Mouse (Mus musculus) retina, postnatal 1 day (tissue): ENCODE results near the gene Tst.
A peak's percentile ranks its signal among the peaks of the same experiment; 100 is the strongest.

Source experiments
- DNase-seq: peaks from one replicate; pipeline ENCODE4 v3.0.0-alpha.2; 2012

Tst gene

DNA sequence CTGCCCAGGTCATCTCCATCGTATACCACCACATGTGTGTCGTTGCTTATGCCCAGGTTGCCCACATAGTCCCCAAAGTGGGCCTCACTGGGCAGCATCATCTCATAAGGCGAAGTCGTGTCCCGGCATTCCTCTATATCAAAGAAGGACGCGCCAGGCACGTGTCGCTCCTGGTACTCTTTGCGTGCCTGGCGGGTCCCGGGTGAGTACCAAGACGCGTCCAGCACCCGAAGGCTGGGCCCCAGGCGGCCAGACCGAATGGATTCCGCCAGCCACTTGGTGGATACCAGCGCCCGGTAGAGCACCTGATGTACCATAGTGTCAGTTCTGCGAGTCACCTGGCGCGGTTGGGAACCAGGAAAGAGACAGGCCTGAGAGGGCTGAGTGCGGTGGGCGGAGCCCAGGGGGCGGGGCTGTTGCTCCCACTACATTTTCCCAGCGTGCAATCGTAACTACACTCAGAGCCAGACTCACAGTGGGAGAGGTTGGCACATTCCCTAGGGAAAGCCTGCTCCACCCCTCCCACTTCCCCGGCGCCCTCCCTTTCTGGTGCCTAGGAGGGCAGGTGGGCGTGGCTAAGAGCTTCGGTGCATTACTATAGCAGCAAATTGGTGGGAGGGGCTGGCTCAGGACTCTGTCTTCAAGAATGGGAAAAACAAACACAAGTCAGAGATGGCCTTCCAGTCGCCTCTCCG is at the start of gene Tst:
Gene Tst (minus strand): TSS at position 391 of the 695 bp plus-strand sequence.
- peak; percentile 94 for DNase-seq

DNA sequence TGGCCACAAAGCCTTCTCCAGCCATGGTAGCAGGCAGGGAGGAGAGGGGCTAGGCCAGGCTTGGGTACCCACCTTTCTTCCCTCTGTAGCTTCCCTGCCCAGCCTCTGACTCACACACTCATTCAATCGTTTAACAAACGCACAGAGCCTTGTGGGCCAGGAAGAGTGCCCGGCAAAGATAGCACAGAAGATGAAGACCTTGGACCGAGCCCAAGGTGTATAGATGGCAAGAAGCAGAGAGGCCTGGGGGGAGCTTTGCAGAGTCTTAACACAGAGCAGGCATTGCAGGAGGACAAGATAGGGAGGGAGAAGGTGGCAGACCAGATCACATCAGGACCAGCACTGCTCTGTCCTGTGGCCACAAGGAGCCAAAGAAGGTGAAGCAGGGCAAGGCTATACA is 49.5 kb upstream of the Tst start:
- no peak for DNase-seq

- DNase-seq: no peak
Observed at GRCm38 (mm10) chr15:78452929-78453328, 47.2 kb upstream of the Tst start.

DNA sequence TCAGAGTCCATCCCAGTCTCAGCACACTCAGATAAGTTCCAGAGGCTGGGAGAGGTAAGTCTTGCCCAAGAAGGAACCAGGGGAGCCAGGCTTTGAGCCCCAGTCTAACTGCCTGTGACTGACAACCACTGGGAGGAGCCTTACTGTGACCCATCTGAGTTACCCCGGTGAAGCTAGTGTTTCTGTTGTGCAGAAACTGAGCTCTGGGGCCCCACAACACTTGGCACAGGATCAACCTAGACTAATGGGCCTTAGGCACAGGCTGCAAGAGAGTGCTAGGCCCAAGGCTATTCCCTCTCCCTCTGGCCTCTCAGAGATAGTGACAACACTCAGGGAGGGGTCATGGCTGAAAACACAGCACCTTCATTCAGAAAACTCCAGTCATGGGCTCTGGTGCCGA is 45.5 kb upstream of the Tst start:
- DNase-seq: no peak

DNA sequence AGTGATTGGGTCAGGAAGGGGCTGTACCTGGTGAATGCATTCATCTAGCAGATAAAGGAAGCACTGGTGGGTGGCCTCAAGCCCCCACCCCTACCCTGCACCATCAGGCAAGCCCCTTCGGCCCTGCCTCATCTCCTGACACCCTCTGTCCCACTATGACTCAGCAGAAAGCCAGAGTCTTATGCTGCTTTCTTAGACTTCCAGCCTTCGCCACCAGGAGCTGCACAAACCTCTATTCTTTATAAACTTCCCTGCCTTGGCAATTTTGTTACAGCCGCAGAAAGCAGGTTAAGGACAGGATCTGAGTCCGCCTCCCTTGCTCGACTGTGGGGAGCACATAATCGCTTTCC is 44.7 kb upstream of the Tst start:
- DNase-seq: no peak

DNA sequence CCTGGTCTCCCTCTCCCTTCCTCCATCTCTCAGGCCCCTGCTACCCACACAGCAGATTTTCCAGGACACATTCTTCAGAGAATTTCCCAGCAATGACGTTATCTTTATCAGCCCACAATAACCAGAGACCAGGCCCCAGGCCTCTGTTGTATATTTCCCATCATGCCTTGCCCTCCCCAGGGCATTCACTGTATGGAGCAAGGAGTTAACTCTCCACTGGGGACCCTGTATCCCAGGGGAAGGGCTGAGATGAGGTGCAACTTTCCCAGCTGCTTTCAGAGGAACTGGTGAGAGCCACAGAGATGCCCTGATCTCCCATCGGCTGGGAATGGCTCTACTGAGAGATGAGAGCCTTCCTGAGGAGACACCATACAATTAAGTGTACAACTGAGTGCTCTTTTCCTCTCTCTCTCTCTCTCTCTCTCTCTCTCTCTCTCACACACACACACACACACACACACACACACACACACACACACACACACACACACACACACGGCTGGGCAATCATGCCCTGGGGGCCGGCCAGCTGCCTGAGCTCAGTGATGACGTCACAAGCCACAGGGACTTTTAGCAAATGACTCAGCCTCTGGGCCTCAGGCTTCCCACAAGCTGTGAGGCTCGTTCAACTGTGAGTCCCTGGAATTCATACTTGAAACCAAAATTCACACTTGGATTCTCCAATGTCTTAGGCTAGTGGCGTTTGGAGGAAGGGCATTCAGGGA is 44.1 kb upstream of the Tst start:
- peak; percentile 85 for DNase-seq

GRCm38 (mm10) chr15:78449131-78449530 is 43.4 kb upstream of the Tst start:
- DNase-seq: no peak

GRCm38 (mm10) chr15:78447746-78448535 is 42.2 kb upstream of the Tst start:
- peak; percentile 93 for DNase-seq

- no peak for DNase-seq
Observed at GRCm38 (mm10) chr15:78447121-78447520, 41.4 kb upstream of the Tst start.

DNA sequence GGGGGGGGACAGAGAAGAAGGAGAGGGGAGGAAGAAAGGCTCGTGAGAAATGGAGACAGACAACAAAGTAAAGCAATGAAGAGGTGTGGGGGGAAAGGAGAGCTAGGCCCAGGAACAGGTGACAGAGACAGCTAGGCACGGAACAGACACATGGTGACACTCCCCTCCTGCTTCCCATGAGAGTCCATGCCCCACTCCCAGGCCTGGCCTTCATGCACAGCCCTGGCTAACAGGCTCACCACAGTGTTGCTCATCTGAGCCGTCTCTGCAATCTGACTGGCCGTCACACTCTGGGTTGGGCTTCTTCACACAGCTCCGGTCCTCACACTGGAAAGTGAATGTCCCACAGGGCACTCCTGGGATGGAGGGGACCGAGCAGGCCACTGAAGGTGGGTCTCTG is 38.1 kb upstream of the Tst start:
- DNase-seq: no peak

GRCm38 (mm10) chr15:78442231-78442630 is 36.5 kb upstream of the Tst start:
- no peak for DNase-seq

DNA sequence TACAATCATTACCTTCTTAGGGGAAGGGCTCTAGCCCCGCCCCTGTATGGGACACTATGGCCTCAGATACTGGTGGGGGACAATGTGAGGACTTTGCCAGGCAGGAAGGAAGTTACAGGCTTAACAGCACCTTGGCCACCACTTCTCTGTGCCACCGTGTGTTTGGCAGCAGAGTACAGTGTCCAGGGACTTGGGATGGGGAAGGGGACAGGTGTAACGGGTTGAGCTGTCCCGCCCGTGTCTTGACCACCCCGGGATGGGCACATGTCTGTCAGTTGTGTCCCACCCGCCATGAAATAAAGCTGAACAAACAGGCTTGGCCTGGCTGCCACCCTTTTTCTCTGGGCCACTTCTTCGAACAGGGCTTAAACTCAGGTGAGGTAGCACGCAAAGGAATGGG is 33.3 kb upstream of the Tst start:
- DNase-seq: no peak

DNA sequence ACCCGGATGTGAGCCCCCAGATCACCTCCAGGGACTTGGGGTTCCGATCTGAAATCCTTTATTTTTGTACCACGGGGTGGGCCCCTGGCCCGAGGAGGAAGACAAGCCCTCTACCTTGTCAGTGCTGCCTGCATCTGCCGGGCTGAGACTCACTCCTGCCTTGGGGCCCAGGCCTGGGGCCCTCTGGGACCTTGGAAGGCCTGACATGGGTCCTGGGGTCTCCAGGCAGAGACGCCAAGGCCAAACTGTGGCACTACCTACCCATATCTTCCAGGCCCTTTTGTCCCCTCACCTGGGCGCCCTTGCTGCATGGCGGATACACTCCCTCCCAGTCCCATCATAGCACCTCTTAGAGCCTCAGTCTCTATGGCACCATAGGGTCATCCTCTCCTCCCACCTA is 32.8 kb upstream of the Tst start:
- DNase-seq: no peak

- DNase-seq: no peak
Observed at GRCm38 (mm10) chr15:78438018-78438394, 32.3 kb upstream of the Tst start.

GRCm38 (mm10) chr15:78437237-78438017 is 31.7 kb upstream of the Tst start:
- DNase-seq: no peak

DNA sequence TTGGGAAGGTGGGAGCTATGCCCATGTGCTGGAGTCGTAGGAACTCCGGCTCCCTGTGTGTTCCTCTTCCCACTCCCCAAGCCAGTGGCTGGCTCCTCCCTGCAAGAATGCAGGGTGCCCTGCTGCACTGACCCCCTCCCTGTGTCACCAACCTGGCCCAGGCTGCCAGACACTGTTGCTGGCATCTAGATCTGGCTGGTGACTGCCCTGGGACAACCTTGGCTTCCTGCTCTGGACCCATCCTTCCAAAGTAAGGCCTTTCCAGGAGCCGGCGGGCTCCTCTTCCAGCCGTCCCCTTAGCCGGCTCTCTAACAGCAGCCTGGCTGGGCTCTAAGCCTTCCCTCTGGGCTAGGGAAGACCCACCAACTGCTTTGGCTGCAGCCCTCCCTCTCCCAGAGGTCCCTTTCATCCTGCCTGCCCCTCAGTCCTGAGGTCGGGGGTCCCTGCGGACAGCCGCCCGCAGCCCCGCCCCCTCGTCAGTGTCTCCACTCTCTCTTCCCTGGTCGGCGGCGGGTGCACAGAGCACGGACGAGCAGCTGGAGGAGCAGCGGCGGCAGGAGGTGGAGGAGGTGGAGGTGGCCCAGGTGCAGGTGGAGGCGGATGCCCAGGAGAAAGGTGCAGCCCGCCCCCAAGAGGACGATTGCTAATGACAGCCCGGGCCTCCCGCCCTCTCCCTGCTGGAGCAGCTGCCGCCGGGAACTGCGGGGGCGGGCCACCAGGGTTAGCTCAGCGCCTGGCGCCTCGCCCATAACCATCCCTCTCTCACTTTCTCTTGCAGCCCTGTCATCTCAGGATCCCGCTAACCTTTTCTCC is 30.9 kb upstream of the Tst start:
- peak; percentile 89 for DNase-seq

DNA sequence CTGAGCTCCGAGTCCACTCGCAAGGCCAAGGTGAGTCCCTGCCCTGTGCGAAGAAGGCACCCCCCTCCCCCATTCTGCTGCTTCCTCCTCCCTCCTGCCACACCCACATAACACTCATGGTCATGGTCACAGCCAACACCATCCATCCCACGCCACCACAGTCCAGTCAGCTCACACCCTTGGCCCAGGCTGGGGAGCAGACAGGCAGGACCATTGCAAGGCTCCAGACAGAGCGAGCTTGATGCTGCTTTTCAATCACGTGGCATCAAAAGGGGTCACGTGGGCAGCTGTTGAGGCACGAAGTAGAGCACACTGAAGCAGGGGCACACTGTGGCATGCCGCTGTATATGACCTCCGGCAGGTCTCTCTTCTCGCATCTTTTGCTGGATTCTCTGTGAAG is 30.0 kb upstream of the Tst start:
- no peak for DNase-seq

GRCm38 (mm10) chr15:78434896-78435520 is 29.3 kb upstream of the Tst start:
- DNase-seq: peak; percentile 82

DNA sequence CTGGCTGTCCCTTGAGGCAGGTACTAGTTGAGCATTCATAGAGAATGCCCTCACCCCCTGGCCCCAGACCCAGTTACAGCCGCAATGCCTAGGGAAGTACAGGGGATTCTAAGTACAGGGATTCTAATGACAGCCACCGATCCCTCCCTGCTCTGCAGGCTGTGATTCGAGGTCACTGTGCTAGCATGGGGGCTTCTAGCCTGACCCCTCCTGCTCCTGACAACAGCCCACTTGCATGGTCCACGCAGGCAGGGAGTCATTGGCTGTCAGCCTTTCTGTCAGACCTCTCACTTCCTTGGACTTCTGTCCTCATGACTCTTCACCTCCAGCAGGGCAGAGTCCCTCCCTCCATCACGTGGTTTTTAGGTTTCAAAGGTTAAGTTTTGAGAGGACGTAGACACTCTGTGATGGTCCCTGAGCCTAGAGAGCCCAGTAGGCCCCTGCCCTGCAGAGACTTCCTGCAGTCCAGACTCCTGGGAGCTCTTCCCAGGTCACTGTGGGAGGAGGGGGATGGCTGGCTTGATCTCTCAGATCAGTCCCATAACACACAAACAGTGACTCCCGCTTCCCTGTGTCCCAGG is 25.9 kb upstream of the Tst start:
- DNase-seq: no peak

DNA sequence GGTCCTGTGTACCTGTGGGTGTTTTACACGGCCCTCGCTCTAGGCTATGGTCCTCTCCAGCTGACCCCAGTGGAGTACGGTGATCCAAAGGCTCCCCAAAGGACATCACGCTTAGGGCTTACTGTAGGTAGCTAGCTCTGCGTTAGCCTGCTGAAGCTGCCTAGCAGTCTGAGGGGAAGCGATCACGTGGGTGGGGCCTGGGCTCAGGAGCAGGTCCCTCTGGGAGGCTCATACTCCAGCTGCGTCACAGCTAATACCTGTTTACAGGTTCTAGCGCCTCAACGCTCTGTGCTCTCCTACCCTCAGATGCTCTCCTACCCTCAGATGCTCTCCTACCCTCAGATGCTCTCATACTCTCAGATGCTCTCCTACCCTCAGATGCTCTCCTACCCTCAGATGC is 25.2 kb upstream of the Tst start:
- no peak for DNase-seq

- DNase-seq: no peak
Observed at GRCm38 (mm10) chr15:78429871-78430622, 24.3 kb upstream of the Tst start.
